Mouse (Mus musculus): ENCODE measurements around the gene Eda. TPM values are rescaled to one million over a fixed set of nuclear protein-coding genes. Genes with fewer than 3 reads are reported as not detected.
"Not testable (repeated sequence)": the region's sequence is repeated elsewhere in the genome, so short reads cannot be mapped to it uniquely, and the experiment has no call there.

Gene Eda
- total and polyA plus RNA-seq, 3 experiments = 0.22 to 0.34 TPM; not detected in 1

- DNase-seq (ENCODE audit: low spot score) (no peak), ATAC-seq (ENCODE audit: extremely low read depth, insufficient number of reproducible peaks, low FRiP score, poor library complexity, severe bottlenecking) (no peak)
- no peaks in the 10 kb centered on the region for H3K36me3 ChIP-seq (replicated peaks)
- H3K4me3 ChIP-seq (ENCODE audit: low read depth, low read length) = no peak overlapping the region
- H3K27me3 ChIP-seq (ENCODE audit: insufficient read depth, low read length) = no peaks in the 10 kb centered on the region
- no peak for TF ChIP-seq POLR2AphosphoS5 (IDR thresholded peaks at IDR 0.05; ENCODE audit: insufficient replicate concordance, low read depth, low read length)
- no peak for TF ChIP-seq GATA1 (IDR thresholded peaks at IDR 0.05; ENCODE audit: borderline replicate concordance, low read length)
- TF ChIP-seq TAL1 (conservative IDR thresholded peaks at IDR 0.05; ENCODE audit: low read depth, low read length) = no peak
- TF ChIP-seq GATA2 (IDR thresholded peaks at IDR 0.05; ENCODE audit: borderline replicate concordance, low read depth, low read length) = no peak
- no peak for TF ChIP-seq CTCF (IDR thresholded peaks at IDR 0.05; ENCODE audit: low read depth, low read length)
- H3K9me3 ChIP-seq (replicated peaks) = no peaks in the 10 kb centered on the region
- H3K4me1 ChIP-seq (ENCODE audit: insufficient read depth, low read depth, low read length) = no peaks in the 10 kb centered on the region
Measured at GRCm38 (mm10) chrX:100432311-100432710, 456.9 kb downstream of the Eda start.

DNA sequence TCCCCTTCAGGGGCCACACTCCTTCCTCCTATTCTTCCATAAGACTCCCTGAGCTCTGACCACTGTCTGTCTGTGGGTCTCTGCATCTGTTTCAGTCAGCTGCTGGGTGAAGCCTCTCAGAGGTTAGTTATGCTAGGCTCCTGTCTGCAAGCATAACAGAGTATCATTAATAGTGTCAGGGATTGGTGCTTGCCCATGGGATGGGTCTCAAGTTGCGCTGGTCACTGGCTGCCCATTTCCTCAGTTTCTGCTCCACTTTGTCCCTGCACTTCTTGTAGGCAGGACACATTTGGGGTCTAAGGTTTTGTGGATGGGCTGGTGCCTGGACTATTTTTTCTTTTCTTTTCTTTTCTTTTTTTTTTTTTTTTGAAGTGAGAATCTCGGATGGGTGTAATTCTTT, 467.2 kb downstream of the Eda start, which contains the start of gene Awat2:
Awat2 (minus strand) TSS at position 101 of the 400 bp plus-strand sequence.
- not testable (repeated sequence) for H3K27me3 ChIP-seq (ENCODE audit: insufficient read depth, low read length); ATAC-seq (ENCODE audit: extremely low read depth, insufficient number of reproducible peaks, low FRiP score, poor library complexity, severe bottlenecking); H3K9me3 ChIP-seq (replicated peaks); H3K36me3 ChIP-seq (replicated peaks); H3K4me1 ChIP-seq (ENCODE audit: insufficient read depth, low read depth, low read length); H3K4me3 ChIP-seq (ENCODE audit: low read depth, low read length); DNase-seq (ENCODE audit: low spot score)

DNA sequence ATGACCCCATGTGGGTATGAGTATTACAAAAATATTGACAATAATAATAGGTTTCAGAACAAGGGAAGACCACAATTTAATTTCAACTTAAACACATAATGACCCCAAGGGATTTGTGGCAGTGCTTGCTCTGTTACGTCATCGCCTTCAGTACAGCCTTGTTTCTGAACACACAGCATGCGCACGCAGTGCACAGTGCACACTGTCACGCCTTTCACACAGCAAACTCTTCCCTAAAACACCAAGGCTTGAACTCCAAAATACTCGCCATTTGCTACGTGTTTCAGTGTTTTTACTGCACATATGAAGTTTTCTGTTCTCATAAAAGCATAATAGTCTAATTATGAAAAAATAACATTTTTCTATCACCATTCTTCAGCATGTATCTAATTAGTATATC, 468.1 kb downstream of the Eda start:
- no peaks in the 10 kb centered on the region for H3K4me1 ChIP-seq (ENCODE audit: insufficient read depth, low read depth, low read length)
- TF ChIP-seq GATA2 (IDR thresholded peaks at IDR 0.05; ENCODE audit: borderline replicate concordance, low read depth, low read length) = no peak
- TF ChIP-seq GATA1 (IDR thresholded peaks at IDR 0.05; ENCODE audit: borderline replicate concordance, low read length) = no peak
- no peak for TF ChIP-seq TAL1 (conservative IDR thresholded peaks at IDR 0.05; ENCODE audit: low read depth, low read length)
- TF ChIP-seq POLR2AphosphoS5 (IDR thresholded peaks at IDR 0.05; ENCODE audit: insufficient replicate concordance, low read depth, low read length) = no peak
- TF ChIP-seq CTCF (IDR thresholded peaks at IDR 0.05; ENCODE audit: low read depth, low read length) = no peak
- no peaks in the 10 kb centered on the region for H3K36me3 ChIP-seq (replicated peaks)
- ATAC-seq (ENCODE audit: extremely low read depth, insufficient number of reproducible peaks, low FRiP score, poor library complexity, severe bottlenecking) (no peak), DNase-seq (ENCODE audit: low spot score) (no peak)
- no peak overlapping the region for H3K4me3 ChIP-seq (ENCODE audit: low read depth, low read length)
- H3K27me3 ChIP-seq (ENCODE audit: insufficient read depth, low read length) = no peaks in the 10 kb centered on the region
- no peaks in the 10 kb centered on the region for H3K9me3 ChIP-seq (replicated peaks)

Other genes starting within 250 kb of the Eda start
- gene Tmem28, start 154.6 kb upstream of the Eda start, total RNA-seq (2014; fragmentation: Nextera tagmentation) = not detected in 2 replicates
- 0.05 TPM in 1 of 2 replicates, not detected in the other for gene Tmem28, start 154.6 kb upstream of the Eda start, total RNA-seq (2017)
- not detected in 2 replicates for gene Tmem28, start 154.6 kb upstream of the Eda start, polyA plus RNA-seq (2012)

Measured in G1E (cell line).